Comparison of ENCODE assay signal across 22 mouse cellular contexts in the genomic region with DNA sequence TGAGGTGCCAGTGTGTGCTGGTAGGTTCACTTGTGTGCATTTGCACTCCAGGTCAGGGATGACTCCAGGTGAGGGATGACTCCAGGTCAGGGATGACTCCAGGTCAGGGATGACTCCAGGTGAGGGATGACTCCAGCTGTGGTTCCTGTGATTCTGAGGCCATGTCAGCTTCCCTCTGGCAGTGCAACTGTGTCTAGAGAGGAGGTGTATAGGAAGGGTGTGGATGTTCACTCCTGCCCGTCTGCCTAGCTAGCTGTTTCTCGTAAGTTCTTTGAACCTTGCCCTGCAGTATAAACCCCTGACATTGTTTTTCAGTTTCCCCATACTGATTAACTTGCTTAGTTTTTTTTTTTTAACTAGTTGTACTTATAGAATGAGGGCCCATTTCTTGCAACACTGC. TPM values are rescaled to one million over a fixed set of nuclear protein-coding genes. Genes with fewer than 3 reads are reported as not detected.
DNase-seq lines count a peak whose midpoint lies in the region; ATAC-seq and TF ChIP-seq lines count a peak whose summit lies in the region.
"Had no signal": no experiment of that assay in that cellular context is flagged by ENCODE, and none has a peak within 500 bp of the region (broad histone marks: within the 10 kb centered on the region; RNA-seq: fewer than 3 reads in every experiment).

No protein-coding gene starts in this region.

- DNase-seq in liver, postnatal 0 days: peak; percentile 19
- no peak for DNase-seq in liver, embryonic 11.5 days (ENCODE audit: low spot score)
- DNase-seq in kidney, adult 9 months: peak; percentile 47
- DNase-seq in kidney, postnatal 25 days: peak; percentile 22 to 42
- no peak for DNase-seq in testis, postnatal 10 days (ENCODE audit: low spot score)
- DNase-seq in midbrain, embryonic 11.5 days (ENCODE audit: low spot score, missing footprints): no peak
- DNase-seq in layer of hippocampus, adult 9-10 months (ENCODE audit: low spot score): no peak
- DNase-seq: adrenal gland, adult 8-10 months; cerebellum, adult 11-12 months; cerebellum, postnatal 10 days; layer of hippocampus, adult 9-11 months; lung, postnatal 4 days had no signal

- peak; percentile 92 for ATAC-seq in liver, postnatal 0 days
- ATAC-seq in liver, embryonic 11.5 days (replicated peaks; ENCODE audit: low FRiP score): no peak
- no peak for ATAC-seq in midbrain, embryonic 11.5 days (ENCODE audit: low FRiP score)
- ATAC-seq: forebrain, embryonic 15.5 days; hindbrain, embryonic 16.5 days; midbrain, embryonic 15.5 days had no signal

- WGBS in liver, postnatal 0 days (ENCODE audit: insufficient replicate concordance): 55% methylated on average over 2 of the region's 2 CpGs
- 85% methylated on average over 2 of the region's 2 CpGs for whole genome bisulfite sequencing in liver, embryonic 11.5 days
- WGBS in midbrain, embryonic 11.5 days: 95% methylated on average over 2 of the region's 2 CpGs

- H3K4me2 ChIP-seq in liver, postnatal 0 days (ENCODE audit: low read depth, low read length): no peak overlapping the region
- no peak overlapping the region for H3K4me2 ChIP-seq in liver, embryonic 11.5 days
- no peak overlapping the region for H3K4me2 ChIP-seq in midbrain, embryonic 11.5 days
- H3K4me2 ChIP-seq: forebrain, embryonic 15.5 days; heart, embryonic 11.5 days; lung, embryonic 15.5 days; midbrain, embryonic 15.5 days; neural tube, embryonic 13.5 days had no signal

- no peaks in the 10 kb centered on the region for H3K9me3 ChIP-seq in liver, postnatal 0 days (ENCODE audit: low read length)
- no peaks in the 10 kb centered on the region for H3K9me3 ChIP-seq in liver, embryonic 11.5 days (ENCODE audit: control insufficient read depth, low read length)
- no peaks in the 10 kb centered on the region for H3K9me3 ChIP-seq in midbrain, embryonic 11.5 days (ENCODE audit: control insufficient read depth, low read length)
- H3K9me3 ChIP-seq: embryonic facial prominence, embryonic 10.5 days; forebrain, embryonic 15.5 days; hindbrain, embryonic 10.5 days; limb, embryonic 10.5 days; lung, embryonic 15.5 days; midbrain, embryonic 15.5 days; neural tube, embryonic 13.5 days had no signal

- no peak for TF ChIP-seq EP300 in liver, postnatal 0 days (IDR thresholded peaks at IDR 0.05; ENCODE audit: low read depth)

- no peak overlapping the region for H3K4me3 ChIP-seq in liver, postnatal 0 days (ENCODE audit: low read depth, low read length)
- H3K4me3 ChIP-seq in liver, embryonic 11.5 days (ENCODE audit: low read depth, low read length): no peak overlapping the region
- H3K4me3 ChIP-seq in midbrain, embryonic 11.5 days (ENCODE audit: low read depth, low read length): no peak overlapping the region
- H3K4me3 ChIP-seq: embryonic facial prominence, embryonic 10.5 days; forebrain, embryonic 15.5 days; hindbrain, embryonic 10.5 days; limb, embryonic 10.5 days; lung, embryonic 15.5 days; midbrain, embryonic 15.5 days; myocyte; neural tube, embryonic 13.5 days had no signal

- no peaks in the 10 kb centered on the region for H3K36me3 ChIP-seq in liver, postnatal 0 days (replicated peaks; ENCODE audit: insufficient read depth, low read length)
- H3K36me3 ChIP-seq in liver, embryonic 11.5 days (ENCODE audit: control insufficient read depth, insufficient read depth, low read length): no peaks in the 10 kb centered on the region
- no peaks in the 10 kb centered on the region for H3K36me3 ChIP-seq in midbrain, embryonic 11.5 days (ENCODE audit: control insufficient read depth, insufficient read depth, low read length)
- H3K36me3 ChIP-seq: forebrain, embryonic 15.5 days; hindbrain, embryonic 10.5 days; lung, embryonic 15.5 days; midbrain, embryonic 15.5 days; neural tube, embryonic 13.5 days had no signal

- no peaks in the 10 kb centered on the region for H3K27me3 ChIP-seq in liver, postnatal 0 days (ENCODE audit: insufficient read depth, low read length)
- no peaks in the 10 kb centered on the region for H3K27me3 ChIP-seq in liver, embryonic 11.5 days (replicated peaks; ENCODE audit: control insufficient read depth, insufficient read depth, low read length)
- H3K27me3 ChIP-seq in midbrain, embryonic 11.5 days (ENCODE audit: control insufficient read depth, insufficient read depth, low read length): no peaks in the 10 kb centered on the region
- H3K27me3 ChIP-seq: forebrain, embryonic 15.5 days; lung, embryonic 15.5 days; midbrain, embryonic 15.5 days; neural tube, embryonic 13.5 days had no signal

- H3K27ac ChIP-seq in liver, postnatal 0 days (ENCODE audit: low read depth): peak overlapping the region; percentile 46
- H3K27ac ChIP-seq in liver, embryonic 11.5 days (ENCODE audit: low read depth, low read length): no peak overlapping the region
- H3K27ac ChIP-seq in midbrain, embryonic 11.5 days (ENCODE audit: low read depth, low read length): no peak overlapping the region
- H3K27ac ChIP-seq: embryonic facial prominence, embryonic 10.5 days; forebrain, embryonic 15.5 days; hindbrain, embryonic 10.5 days; limb, embryonic 10.5 days; lung, embryonic 15.5 days; midbrain, embryonic 15.5 days; neural tube, embryonic 13.5 days had no signal

- H3K4me1 ChIP-seq in liver, postnatal 0 days (ENCODE audit: insufficient read depth): peaks cover 2% of the 10 kb centered on the region; the same call in 1 of the 2 replicates
- no peaks in the 10 kb centered on the region for H3K4me1 ChIP-seq in liver, embryonic 11.5 days (replicated peaks; ENCODE audit: control insufficient read depth, insufficient read depth, low read length)
- no peaks in the 10 kb centered on the region for H3K4me1 ChIP-seq in midbrain, embryonic 11.5 days (ENCODE audit: control insufficient read depth, insufficient read depth, low read length)
- H3K4me1 ChIP-seq: forebrain, embryonic 15.5 days; hindbrain, embryonic 10.5 days; limb, embryonic 10.5 days; midbrain, embryonic 15.5 days; neural tube, embryonic 13.5 days had no signal

- no peak for TF ChIP-seq CTCF in liver, postnatal 0 days (IDR thresholded peaks at IDR 0.05; ENCODE audit: low read depth)

- H3K9ac ChIP-seq in liver, postnatal 0 days (replicated peaks): no peak overlapping the region
- H3K9ac ChIP-seq in liver, embryonic 11.5 days (ENCODE audit: low read depth, low read length): no peak overlapping the region
- no peak overlapping the region for H3K9ac ChIP-seq in midbrain, embryonic 11.5 days (ENCODE audit: low read length)
- H3K9ac ChIP-seq: forebrain, embryonic 15.5 days; lung, embryonic 15.5 days; midbrain, embryonic 15.5 days; neural tube, embryonic 13.5 days had no signal

RNA-seq across cellular contexts. Expression of a gene that starts 9.6 kb away (rescaled TPM):
- polyA plus RNA-seq in liver, postnatal 0 days (2015; fragmentation: Nextera tagmentation; extraction: Ambion mirVana): 3.9 and 4.0 TPM in 2 replicates
- polyA plus RNA-seq in liver, embryonic 11.5 days (2014; fragmentation: Nextera tagmentation; extraction: Ambion mirVana): 2.3 and 2.7 TPM in 2 replicates
- 3.2 and 3.3 TPM in 2 replicates for polyA plus RNA-seq in midbrain, embryonic 11.5 days (2014; fragmentation: Nextera tagmentation; extraction: Ambion mirVana)

RNA-seq across cellular contexts. Expression of a gene that starts 42.9 kb away (rescaled TPM):
- 106 and 131 TPM in 2 replicates for polyA plus RNA-seq in liver, postnatal 0 days (2015; fragmentation: Nextera tagmentation; extraction: Ambion mirVana)
- polyA plus RNA-seq in liver, embryonic 11.5 days (2014; fragmentation: Nextera tagmentation; extraction: Ambion mirVana): 106 and 113 TPM in 2 replicates
- polyA plus RNA-seq in midbrain, embryonic 11.5 days (2014; fragmentation: Nextera tagmentation; extraction: Ambion mirVana): 84.4 and 88.2 TPM in 2 replicates

Comparison
In these comparisons a context has a peak if more than half of its experiments do, and no peak if none do; other contexts are left out.
1. DNase-seq: peak in liver, postnatal 0 days (single experiment), kidney, adult 9 months (single experiment) and kidney, postnatal 25 days (2 of 2); none in liver, embryonic 11.5 days (single experiment), testis, postnatal 10 days (single experiment), midbrain, embryonic 11.5 days (single experiment) and layer of hippocampus, adult 9-10 months (single experiment).